Mouse (Mus musculus): ENCODE measurements at regions not wholly inside any gene's neighbourhood (a gene's known extent, or its start where the extent isn't known, plus 50 kb on each side); places are given as distances from the start of the nearest gene placed in this dataset.

- no peak for TF ChIP-seq POLR2A (IDR thresholded peaks at IDR 0.05; ENCODE audit: extremely low read depth, insufficient read depth, low read length)
- TF ChIP-seq CTCF (IDR thresholded peaks at IDR 0.05; ENCODE audit: low read depth, low read length): no peak
Measured at GRCm38 (mm10) chr16:77788781-77789150, 186.9 kb upstream of the Gm11146 start.
